Mouse (Mus musculus): ENCODE data around the gene Ccdc177. TPM values are rescaled to one million over a fixed set of nuclear protein-coding genes. Genes with fewer than 3 reads are reported as not detected.

Gene Ccdc177
- not detected for polyA plus RNA-seq (2014; fragmentation: Illumina TruSeq; extraction: RNeasy Lipid Tissue Mini Kit (QIAGEN cat#74804); ENCODE audit: low read depth, low replicate concordance)

DNA sequence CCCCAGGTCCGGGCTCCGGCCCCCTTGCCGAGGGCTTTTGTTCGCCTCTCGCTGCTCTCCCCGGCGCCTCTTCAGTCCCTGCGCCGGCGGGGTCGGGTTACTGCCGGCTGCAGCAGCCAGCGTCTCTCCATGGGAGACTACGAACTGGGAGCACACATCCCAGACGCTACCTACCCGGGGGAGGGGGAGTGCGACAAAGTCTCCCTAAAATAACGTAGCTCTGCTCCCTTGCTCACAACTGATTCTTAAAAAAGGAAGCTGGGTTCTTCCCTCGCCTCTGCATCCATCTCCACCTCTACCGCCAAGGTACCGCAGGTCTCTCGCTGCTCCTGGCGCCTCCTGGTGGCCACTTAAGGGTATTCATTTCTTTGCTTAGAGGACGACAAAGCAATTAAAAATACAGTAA, at the start of gene Ccdc177:
Gene Ccdc177 (minus strand): TSS at position 292 of the 406 bp plus-strand sequence.

DNA sequence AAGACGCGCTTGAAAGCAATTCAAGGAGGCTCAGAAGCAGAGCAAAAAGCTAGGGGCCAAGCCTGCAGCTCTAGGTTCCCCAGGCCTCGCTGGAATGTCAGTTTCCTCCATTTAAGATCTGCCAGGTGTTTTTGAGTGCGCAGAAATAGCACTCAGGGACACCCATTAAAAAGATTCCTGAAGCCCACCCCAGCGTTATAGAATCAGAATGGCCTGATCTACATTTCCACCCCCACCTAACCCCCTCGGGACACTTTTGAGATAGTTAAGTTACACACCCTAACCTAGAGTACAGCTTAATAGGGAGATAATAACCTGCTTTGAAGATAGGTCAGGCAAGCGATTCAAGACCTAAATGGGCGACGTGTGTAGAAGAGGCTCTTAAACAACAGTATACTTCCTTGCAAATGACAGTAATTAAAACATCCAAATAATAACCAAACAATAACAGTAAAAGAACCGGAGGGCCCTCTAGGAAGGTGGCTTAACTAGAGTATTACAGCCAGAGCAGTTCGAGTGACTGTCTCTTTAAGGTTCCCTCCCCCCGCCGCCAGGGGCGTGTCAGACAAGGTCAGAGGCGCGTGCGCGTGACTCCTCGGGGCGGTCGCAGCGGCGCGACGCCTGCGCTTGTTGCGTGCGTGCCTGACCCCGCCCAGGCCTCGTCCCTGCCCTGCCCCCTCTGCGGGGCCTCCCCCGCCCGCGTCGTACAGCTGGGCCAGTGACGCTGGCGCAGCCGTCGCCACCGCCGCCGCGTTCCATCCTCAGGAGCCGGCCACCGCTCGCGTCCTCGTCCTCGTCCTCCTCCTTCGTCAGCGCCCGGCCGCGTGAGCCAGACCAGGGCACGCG, 29.6 kb upstream of the Ccdc177 start, which contains the start of gene Susd6:
Gene Susd6 (plus strand): TSS at position 662 of the 846 bp plus-strand sequence.

Other genes starting within 250 kb of the Ccdc177 start
- gene Galnt16, start 242.4 kb downstream of the Ccdc177 start, polyA plus RNA-seq (2014; fragmentation: Illumina TruSeq; extraction: RNeasy Lipid Tissue Mini Kit (QIAGEN cat#74804); ENCODE audit: low read depth, low replicate concordance): 4.0 TPM
- gene Slc39a9, start 116.8 kb downstream of the Ccdc177 start, polyA plus RNA-seq (2014; fragmentation: Illumina TruSeq; extraction: RNeasy Lipid Tissue Mini Kit (QIAGEN cat#74804); ENCODE audit: low read depth, low replicate concordance): 65.2 TPM
- gene Erh, start 116.3 kb downstream of the Ccdc177 start, polyA plus RNA-seq (2014; fragmentation: Illumina TruSeq; extraction: RNeasy Lipid Tissue Mini Kit (QIAGEN cat#74804); ENCODE audit: low read depth, low replicate concordance): 30.6 TPM
- not detected for gene Plekhd1, start 68.1 kb downstream of the Ccdc177 start, polyA plus RNA-seq (2014; fragmentation: Illumina TruSeq; extraction: RNeasy Lipid Tissue Mini Kit (QIAGEN cat#74804); ENCODE audit: low read depth, low replicate concordance)
- 45.4 TPM for gene Susd6, start 29.8 kb upstream of the Ccdc177 start, polyA plus RNA-seq (2014; fragmentation: Illumina TruSeq; extraction: RNeasy Lipid Tissue Mini Kit (QIAGEN cat#74804); ENCODE audit: low read depth, low replicate concordance)
- 304 TPM for gene Srsf5, start 184.8 kb upstream of the Ccdc177 start, polyA plus RNA-seq (2014; fragmentation: Illumina TruSeq; extraction: RNeasy Lipid Tissue Mini Kit (QIAGEN cat#74804); ENCODE audit: low read depth, low replicate concordance)
- gene Slc10a1, start 208.0 kb upstream of the Ccdc177 start, polyA plus RNA-seq (2014; fragmentation: Illumina TruSeq; extraction: RNeasy Lipid Tissue Mini Kit (QIAGEN cat#74804); ENCODE audit: low read depth, low replicate concordance): not detected